Mouse (Mus musculus) hindlimb bud, embryonic 11.5 days (tissue): ENCODE data around the gene Lce3a.

Experiments used
- DNase-seq: peaks from one replicate; pipeline ENCODE4 v3.0.0-alpha.2; 2012; ENCODE audit warnings: low read depth, low spot score; ENCODE audit errors: extremely low spot score

The Lce3a gene

GRCm38 (mm10) chr3:92926130-92926529 is at the start of gene Lce3a:
Gene Lce3a (minus strand): TSS chr3:92926230.
- DNase-seq = no peak

GRCm38 (mm10) chr3:92966761-92967160 is 40.7 kb upstream of the Lce3a start, which contains the start of gene Lce3e:
Gene Lce3e (plus strand): TSS chr3:92967061.
- DNase-seq = no peak

GRCm38 (mm10) chr3:92957090-92957489 is 31.1 kb upstream of the Lce3a start, which contains the start of gene Lce3d:
Gene Lce3d (plus strand): TSS chr3:92957390.
- DNase-seq = no peak

- no peak for DNase-seq
Measured at GRCm38 (mm10) chr3:92944186-92944585, 18.2 kb upstream of the Lce3a start, which contains the start of gene Lce3c. Gene Lce3c (plus strand): TSS chr3:92944486.

- no peak for DNase-seq
Measured at GRCm38 (mm10) chr3:92932679-92933078, 6.6 kb upstream of the Lce3a start, which contains the start of gene Lce3b. Gene Lce3b (plus strand): TSS chr3:92932979.

- DNase-seq = no peak
Measured at GRCm38 (mm10) chr3:92920364-92920763, 5.7 kb downstream of the Lce3a start.

GRCm38 (mm10) chr3:92907571-92907970 is 18.5 kb downstream of the Lce3a start:
- no peak for DNase-seq

GRCm38 (mm10) chr3:92905182-92905581 is 20.8 kb downstream of the Lce3a start:
- DNase-seq = no peak

- no peak for DNase-seq
Measured at GRCm38 (mm10) chr3:92903640-92904039, 22.4 kb downstream of the Lce3a start.

- no peak for DNase-seq
Measured at GRCm38 (mm10) chr3:92902992-92903391, 23.0 kb downstream of the Lce3a start.

GRCm38 (mm10) chr3:92894489-92894888 is 31.5 kb downstream of the Lce3a start:
- DNase-seq = no peak

GRCm38 (mm10) chr3:92894063-92894462 is 32.0 kb downstream of the Lce3a start:
- no peak for DNase-seq
